Mouse (Mus musculus) heart, adult 8-10 months (tissue): ENCODE measurements around the gene Sh3bp5. TPM values are rescaled to one million over a fixed set of nuclear protein-coding genes. Genes with fewer than 3 reads are reported as not detected.

Experiments used
- DNase-seq: peaks from one replicate; pipeline ENCODE4 v3.0.0; 2022; ENCODE audit warnings: low spot score
- total RNA-seq, 4 experiments: library from RNA; stranded (reverse); gene quantifications; 2 replicates each; pipeline ENCODE4 v1.2.4; 2022

Gene Sh3bp5
- total RNA-seq, 4 experiments from 2014 or later, result 38.6 to 50.6 (median 50.1) TPM

DNA sequence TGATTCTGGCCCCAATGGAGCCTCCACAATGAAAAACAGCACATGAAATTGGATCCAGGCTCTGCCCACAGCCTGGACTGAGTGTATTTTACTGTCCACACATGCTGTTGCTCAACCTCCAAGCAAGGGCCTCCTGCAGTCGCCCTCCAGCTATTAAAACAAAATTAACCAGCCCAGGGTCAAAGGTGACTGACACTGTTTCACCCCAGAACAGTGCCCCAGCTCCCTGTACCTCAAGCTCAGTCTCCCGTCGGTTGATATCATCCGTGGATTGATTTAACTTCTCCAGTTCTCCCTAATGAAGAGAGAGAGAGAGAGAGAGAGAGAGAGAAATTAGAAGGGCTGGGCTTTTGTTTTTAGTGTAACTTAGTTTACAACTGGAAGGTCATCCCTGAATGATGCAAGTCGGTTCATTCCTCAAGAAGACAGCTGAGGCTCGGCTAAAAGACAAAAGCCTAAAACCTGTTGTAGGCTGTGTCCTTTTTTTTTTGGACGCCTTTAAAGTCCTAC is 2.0 kb downstream of the Sh3bp5 start:
- DNase-seq, result no peak

DNA sequence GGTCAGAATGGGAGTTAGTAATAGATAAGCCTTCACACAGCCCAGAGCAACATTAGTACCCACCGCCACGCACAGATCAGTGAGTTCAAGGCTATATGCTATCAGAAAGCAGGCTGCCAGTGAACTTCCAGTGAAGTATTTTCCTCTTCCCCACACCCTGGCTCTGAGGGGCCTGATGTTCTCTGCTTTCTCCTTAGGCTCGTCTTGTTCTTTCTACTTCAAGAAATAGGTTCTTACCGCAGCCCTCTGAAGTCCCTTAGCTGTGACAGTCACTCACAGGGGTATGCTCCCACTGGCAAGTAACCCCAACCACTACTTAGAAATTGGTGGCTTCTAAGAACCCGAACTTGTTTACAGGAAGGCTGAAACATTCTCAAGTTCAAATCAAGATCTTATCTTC is 2.8 kb downstream of the Sh3bp5 start:
- DNase-seq, result no peak

DNA sequence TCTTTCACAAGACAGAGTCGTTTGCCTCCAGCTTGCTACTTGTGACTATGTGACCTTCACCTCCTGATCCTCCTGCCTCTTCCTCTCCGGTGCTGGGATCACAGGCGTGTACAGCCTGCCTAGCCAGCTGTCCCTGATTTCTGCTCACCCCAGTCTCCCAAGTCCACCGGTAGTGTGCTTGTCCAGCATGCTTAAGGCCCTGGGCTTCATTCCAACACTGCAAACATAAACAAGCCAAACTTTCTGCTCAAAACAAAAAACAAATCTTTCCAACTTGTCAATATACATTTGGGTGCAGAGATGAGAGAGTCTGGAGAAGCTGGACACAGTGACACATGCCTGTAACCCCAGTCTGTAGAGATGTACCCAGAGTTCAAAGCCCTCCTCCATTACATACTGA is 3.5 kb downstream of the Sh3bp5 start:
- DNase-seq, result no peak

DNA sequence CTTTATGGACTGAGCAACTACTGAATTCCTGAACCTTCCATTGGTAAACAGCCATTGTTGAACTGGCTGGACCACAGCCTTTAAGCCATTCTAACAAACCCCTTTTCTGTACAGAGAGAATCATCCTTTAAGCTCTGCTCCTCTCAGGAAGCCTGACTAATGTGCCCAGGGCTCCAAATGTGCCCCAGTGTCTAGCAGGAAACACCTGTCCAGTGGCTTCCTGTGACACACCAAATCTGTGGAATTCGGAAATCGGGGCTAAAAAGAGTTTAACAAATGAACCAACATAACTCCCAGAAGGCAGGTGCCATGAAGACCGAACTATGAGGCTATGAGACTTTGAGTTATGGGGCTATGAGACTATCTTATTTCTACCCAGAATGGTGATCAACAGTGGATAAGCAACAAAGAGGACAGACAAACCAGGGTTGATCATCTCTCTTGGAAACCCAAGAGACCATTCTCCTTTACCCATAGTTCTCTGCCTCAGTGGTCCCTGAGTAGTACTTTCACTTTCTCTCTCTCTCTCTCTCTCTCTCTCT is 4.0 kb downstream of the Sh3bp5 start:
- peak; percentile 70 for DNase-seq

DNA sequence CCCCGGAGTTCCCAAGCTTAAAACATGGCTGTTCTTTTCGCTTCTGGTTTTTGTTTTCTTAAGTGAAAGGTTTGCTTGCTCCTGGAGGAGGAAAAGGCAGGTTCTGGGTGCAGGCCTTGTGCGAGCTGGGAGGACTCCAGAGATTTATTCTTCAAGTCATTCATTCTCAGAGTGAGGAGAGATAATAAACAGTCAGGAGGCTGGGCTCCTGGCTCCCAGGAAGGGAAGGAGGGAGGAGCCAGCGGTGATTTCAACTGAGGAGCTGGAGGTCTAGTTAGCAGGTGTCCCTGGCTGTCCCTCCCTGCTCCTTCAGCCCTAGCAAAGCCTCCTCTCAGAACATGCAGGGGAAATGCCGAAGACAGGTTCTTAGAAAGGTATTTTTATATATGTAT is 6.9 kb downstream of the Sh3bp5 start:
- no peak for DNase-seq

DNA sequence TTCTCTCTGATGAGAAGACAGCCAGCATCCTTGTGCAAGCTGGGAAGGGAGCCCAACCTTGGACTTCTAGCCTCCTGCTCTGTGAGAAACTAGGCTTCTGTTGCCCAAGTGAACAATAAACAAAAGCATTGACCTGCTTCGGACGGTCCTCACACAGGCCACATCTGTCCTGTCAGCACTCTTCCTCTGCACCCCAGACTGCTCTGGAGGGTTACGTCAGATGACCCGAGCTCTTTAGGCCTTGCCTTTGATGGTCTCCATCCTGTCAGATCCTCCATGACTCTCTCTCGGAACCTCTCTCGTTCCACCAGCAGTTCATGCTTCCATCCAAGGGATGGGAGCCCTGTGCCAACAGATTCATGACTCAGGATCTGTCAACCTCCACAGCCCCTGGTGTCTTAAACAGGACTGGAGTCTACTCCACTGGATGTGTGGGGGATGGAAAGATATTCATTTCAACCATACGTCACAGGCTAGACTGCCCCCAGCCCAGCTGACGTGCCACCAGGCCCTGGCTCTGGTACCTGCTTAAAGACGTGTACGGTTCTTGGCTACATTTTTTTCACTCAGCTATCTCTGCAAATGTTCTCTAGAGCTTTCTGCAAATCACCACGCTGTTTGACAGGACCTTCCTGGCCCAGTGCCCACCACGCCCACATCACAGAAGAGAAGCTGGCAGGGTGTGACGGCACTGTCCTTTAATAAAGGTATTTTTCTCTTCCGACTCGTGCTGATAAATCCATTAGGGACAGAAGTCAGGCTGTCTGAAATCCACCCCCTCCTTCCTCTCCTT is 7.5 kb downstream of the Sh3bp5 start:
- DNase-seq, result peak; percentile 84

DNA sequence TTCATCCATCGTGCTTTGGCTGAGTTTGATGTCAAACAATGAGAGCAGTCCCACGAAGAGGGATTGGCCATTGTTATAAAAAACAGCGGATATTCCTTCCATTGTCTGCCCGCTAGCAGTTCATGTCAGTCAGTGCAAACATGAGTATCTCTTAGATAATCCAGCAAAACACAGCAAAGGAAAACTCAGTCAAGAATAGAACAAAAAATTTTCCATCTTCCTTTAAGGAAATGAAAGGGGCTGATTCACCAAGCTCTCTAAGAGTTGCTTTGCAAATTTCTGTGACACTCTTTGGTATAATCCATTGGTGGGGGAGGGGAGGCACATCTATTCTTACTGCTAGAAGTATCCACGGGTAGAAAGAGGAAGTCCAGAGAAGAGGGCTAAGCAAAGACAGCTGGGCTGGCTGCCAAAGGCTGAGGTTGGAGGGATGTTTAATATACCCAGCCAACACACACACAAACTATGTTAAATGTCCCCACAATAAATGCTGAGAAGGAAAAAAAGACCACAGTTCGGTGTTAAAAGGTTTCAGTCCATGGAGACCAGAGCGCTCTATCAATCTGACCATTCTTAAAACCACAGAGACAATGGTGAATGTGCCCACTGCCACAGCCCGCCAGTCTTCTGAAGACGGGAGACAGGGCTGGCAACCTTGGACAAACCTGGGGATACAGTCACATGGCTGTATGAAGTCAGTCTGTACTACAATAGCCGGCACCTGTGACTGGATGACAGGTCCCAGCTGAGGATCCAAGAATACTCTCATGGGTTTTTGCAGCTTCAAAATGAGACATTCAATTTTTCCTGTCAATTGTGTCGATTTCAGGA is 12.7 kb downstream of the Sh3bp5 start:
- peak; percentile 85 for DNase-seq

DNA sequence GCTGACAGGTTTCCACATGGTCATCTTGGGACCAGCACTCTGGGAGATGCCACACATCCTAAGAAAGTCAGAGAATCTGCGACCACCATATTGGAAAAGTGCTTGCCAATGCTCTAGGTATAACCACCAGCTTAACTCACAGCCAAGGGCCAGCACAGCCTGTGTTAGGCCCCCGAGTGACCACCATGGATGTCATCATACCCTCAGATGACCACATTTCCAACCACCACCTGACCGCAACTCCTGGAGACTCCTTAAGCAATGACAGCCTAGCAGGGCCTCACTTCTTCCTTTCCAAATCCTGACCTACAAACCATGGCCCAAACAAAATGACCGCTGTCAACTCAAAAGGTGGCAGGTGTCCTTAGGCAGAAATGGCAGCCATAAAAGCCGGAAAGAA is 13.5 kb downstream of the Sh3bp5 start:
- DNase-seq, result no peak

DNA sequence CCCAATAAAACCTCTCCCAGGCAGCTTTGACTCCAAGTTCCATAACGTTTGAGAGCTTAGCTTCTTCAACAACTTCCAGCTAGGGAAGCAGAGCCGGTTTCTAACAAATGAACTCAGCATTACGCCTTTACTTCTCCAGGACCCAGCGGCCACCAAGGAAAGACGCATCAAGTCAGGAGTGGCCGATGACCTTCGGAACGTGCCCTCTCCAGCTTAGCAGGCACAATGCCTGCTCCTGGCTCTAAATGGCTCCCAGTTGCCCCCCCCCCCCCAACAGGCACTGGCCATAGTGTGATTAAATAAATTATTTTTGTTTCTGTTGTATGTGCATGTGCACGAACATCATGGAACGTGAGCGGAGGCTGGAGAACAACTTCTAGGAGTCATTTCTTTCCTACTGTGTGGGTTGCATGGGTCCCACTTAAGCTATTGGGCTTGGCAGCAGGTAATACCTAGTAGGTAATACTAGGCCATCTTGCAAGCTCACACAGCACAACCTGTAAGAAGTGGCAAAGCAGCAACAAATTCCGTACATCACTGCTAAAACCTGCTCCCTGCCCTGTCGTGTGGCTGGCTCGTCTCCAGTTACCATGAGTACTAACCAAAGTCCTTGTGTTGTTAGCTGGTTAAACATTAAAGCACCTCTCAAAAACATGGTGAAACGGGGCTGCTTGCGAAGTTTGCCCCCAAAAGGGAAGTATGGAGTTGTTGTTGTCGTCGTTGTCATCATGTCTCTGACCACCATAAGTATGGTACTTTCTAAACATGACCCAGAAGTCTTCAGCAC is 14.2 kb downstream of the Sh3bp5 start:
- DNase-seq, result no peak

DNA sequence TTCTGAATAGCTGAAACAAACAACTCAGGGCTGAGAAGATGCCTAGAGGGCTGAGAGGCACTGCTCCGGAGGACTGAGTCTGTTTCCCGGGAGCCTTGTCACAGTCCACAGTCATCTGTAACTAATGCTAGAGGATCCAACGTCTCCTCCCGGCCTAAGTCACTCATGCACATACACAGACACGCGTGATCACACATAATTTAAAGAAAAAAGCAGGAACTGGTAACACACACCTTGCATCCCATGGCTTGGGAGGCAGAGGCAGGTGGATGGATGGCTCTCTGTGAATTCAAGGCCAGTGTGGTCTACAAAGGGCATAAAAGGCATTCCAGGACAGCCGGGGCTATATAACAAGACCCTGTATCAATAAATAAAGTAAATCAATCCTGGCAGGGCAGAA is 14.9 kb downstream of the Sh3bp5 start:
- DNase-seq, result no peak

DNA sequence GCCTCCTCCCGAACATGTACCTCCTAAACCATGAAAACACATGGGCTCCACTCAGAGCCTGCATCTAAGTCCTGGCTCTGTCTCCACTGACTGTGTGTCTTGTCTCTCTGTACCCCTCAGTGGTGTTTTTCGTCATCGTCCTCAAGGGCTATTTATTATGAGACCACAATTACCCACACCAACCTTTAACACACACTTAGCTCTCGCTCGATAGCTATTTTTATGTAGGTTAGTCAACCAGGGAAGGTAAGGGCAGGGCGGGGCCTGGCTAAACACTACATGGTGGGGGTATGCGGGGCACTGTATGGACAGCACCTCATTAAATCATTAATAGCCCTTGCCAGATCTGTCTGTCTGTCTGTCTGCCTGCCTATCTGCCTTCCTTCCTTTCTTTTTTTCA is 15.3 kb downstream of the Sh3bp5 start:
- no peak for DNase-seq

DNA sequence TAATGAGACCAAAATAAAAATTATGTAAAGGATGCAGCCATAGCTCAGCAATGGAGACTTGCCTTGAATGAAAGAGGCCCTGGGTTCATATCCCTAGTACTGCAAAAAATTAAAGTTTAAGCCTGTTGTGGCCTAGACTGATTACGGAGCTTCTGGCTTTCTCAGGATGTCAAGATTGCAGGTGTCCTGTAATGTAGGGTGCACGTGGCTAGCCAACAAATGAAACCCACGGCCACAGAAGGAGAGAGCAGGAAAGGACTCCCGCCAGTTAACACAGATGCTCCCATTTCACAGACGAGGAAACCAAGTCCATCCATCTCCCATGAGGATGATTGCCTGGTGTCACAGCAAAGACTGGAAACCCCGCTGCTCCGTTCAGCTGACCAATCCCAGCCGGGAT is 15.7 kb downstream of the Sh3bp5 start:
- DNase-seq, result no peak

DNA sequence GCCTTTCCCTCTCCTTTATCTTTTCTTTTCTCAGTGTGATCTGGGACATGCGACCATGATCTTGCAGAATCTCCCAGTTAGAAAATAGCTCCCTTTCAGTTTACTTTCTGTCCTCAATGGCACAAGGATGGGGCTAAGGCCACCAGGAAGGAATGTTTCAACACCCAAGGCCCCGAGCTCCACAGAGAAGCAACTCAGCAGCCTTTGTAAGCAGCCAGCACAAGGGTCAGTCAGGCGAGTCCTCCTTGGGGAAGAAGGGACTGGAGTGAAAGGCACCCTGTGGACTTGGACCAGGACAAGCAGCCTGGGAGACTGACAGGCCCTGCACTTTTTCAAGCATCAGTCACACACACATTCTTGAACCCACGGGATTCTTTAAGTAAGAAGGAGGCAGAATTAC is 16.6 kb downstream of the Sh3bp5 start:
- DNase-seq, result no peak

DNA sequence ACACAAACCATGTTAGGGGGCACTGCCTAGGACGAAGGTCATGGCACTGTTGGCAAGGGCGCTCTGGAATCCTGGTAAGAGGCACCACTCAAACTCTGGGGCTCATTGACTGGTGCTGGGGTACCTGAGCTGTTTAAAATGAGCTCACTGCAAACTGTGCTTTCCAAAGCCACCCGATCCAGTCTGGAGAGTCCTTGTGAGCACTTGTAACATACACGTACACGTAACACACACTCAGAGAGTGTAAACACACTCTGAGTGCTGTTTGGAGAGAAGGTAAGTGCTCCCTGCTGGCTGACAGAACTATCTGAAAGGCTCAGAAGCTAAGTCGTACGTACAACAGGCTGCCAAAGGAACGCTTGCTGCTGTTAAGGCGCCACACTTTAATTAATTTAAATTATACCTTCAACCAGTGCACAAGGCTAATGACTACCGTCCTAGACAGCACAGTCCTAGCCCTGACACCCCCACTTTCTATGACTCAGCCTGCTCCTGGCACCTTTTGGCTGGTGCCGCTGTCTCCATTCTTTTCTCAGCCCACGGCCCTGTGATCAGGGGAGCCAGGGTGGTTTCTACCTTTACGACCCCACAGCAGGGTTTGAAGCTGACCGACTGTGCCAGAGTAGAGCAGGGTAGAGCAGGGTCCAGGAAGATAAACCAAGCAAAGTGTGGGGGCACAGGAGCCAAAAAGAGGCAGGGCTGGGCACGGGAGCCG is 18.9 kb downstream of the Sh3bp5 start:
- no peak for DNase-seq

DNA sequence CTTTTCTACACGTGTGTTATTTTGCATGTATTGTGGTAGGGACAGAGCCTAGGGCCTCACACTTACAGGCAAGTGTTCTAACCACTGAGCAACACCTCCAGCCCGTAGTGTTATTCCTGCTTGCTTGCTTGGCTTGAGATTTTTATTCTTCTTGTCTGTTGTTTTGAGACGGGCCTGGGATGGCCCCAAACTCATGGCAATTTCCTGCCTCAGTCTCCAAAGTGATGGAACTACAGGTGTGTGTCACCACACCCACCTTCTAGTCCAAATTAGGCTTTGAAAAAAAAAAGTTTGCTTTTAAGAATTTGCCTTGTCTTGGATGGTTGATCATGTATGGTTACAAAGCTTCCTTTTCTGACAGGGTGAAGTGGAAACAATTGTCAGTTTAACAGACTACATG is 19.5 kb downstream of the Sh3bp5 start:
- DNase-seq, result no peak

DNA sequence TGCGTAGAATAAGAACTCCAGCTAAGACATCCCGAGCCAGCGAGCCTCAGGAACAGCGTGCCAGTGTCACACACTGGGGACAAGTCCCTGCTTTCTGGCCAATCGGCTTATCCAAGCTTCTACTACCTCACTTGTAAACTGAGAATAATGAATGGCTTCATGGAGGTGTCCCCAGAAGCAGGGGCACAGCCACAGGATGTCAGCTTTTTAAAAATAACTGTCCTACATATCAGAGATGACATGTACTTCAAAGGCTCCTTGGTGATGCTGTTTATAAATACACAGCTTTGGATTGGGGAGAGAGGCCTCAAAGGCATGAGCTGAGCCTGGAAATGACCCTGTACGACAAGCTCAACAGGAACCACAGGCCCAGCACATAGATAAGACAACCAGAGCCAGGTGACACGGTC is 20.9 kb downstream of the Sh3bp5 start:
- DNase-seq, result peak; percentile 56

DNA sequence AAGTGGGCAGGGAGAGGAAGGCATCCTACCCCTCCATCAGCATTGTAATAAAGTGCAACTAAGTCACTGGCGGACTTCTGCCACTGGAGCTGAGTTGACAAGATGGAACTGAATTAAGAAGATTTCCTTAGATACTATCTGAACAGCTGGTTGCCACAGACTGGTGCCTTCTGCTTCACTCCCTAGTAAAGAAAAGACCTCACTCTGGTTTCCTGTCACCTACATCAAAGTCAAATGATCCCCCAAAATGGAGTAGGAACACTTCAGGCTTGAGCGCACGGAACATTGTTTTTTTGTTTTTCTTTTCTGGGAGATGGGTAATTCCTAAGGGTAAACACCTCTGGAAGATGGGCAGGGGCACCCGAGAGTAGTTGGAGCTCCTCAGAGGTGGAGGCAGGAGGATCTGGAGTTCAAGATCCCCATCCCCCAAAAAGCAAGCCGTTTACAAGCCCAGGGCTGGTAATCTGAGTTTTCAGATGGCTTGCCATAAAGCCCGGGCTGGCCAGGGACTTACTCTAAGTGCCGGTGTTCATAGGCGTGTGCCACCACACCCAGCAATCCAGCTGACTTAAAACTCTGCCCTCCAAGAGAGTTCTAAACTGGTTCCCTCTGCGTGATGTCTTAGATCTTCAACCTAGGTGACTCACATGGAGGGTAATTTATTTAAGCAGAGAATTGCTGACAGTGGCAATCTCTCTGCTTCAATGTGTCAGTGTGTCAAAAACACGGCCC is 21.5 kb downstream of the Sh3bp5 start:
- DNase-seq, result no peak

DNA sequence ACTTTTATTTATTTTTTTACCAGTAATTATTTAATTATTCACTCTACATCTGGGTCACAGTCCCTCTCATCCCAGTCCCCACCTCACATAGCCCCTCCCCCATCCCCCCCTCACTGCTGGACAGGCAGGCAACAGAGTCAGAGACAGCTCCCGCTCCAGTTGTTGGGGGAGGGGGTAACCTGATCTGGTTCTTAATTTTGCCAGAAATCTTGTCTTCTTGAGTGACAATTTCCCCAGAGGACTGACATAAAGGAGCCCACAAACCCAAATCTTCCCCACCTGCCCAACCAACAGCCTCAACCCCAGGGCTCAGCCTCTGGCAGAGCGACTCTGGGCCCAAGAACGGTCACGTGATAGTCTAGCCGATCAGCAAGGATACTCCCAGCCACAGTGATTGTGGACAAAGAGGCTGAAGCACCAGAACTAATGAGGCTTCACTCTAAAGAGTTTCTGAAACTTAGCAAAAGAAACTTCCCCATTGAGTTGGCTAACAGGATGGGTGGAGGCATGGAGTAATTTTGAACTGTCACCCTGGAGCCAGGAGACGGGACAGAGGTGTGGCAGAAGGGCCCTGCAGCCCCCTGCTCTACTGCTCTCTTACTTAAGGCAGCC is 22.3 kb downstream of the Sh3bp5 start:
- DNase-seq, result no peak

DNA sequence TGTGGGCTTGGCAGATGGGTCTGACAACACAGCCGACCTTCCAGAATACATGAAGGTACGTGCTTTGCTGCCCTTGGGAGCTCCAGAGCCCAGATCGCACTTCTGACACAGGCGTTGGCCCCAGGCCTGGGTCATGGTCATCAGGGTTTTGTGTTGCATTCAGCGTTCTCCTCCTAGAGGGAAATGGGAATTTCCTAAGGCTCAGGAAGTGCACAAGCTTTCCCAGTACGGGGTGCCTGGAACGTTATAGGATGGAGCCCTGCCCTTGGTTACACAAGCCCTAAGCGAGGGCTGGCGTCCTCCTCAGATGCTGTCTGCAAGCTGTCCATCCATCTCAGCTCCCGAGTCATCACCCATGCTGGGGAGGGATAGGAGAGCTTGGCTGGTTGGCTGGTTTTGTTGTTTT is 23.2 kb downstream of the Sh3bp5 start:
- peak; percentile 71 for DNase-seq

DNA sequence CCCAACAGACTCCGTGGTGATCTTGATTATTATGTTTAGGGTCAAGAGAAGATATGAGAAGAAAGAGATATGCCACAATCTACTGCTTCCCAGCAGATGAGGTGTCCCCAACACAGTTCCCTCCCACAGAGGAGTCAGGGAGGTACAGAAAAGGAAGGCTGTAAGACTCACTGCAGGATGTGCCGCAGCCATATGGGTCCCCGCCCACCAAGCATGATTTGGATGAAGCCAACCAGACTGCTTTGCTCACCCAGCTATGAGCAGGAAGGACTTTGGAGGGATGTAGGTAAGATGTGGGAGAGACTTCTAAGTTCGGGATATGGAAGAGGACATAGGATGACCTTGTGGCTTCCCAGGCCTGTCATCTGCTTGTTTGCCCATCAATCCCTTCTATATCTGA is 25.1 kb downstream of the Sh3bp5 start:
- no peak for DNase-seq
